Mouse (Mus musculus): Measurements from ENCODE around the gene 4933402J07Rik. TPM values are rescaled to one million over a fixed set of nuclear protein-coding genes. Genes with fewer than 3 reads are reported as not detected.

Gene 4933402J07Rik
- polyA plus RNA-seq, 1 experiment from 2014 or later = not detected

GRCm38 (mm10) chr8:87629656-87630055, 66.0 kb downstream of the 4933402J07Rik start:
- ATAC-seq (ENCODE audit: insufficient read depth, low FRiP score, low read depth) = no peak
- no peaks in the 10 kb centered on the region for H3K4me1 ChIP-seq

GRCm38 (mm10) chr8:87631776-87632175, 68.1 kb downstream of the 4933402J07Rik start:
- Histone ChIP-seq H3K36me3 (no peaks in the 10 kb centered on the region), H3K27ac (no peak overlapping the region), H3K9ac (no peak overlapping the region), H3K9me3 (no peaks in the 10 kb centered on the region), H3K27me3 (replicated peaks) (no peaks in the 10 kb centered on the region), H3K4me1 (no peaks in the 10 kb centered on the region), H3K4me3 (replicated peaks) (no peak overlapping the region), H3K4me2 (no peak overlapping the region)
- ATAC-seq (ENCODE audit: insufficient read depth, low FRiP score, low read depth) = no peak
- 81% methylated on average over 7 of the region's 7 CpGs for WGBS

More at GRCm38 (mm10) chr8:87629656-87630055, 66.0 kb downstream of the 4933402J07Rik start:
- H3K9ac ChIP-seq = no peak overlapping the region
- H3K36me3 ChIP-seq = no peaks in the 10 kb centered on the region
- H3K4me3 ChIP-seq (replicated peaks) = no peak overlapping the region
- no peaks in the 10 kb centered on the region for H3K27me3 ChIP-seq (replicated peaks)
- no peak overlapping the region for H3K4me2 ChIP-seq
- H3K9me3 ChIP-seq = no peaks in the 10 kb centered on the region
- 35% methylated on average over 6 of the region's 6 CpGs for WGBS
- H3K27ac ChIP-seq = no peak overlapping the region

DNA sequence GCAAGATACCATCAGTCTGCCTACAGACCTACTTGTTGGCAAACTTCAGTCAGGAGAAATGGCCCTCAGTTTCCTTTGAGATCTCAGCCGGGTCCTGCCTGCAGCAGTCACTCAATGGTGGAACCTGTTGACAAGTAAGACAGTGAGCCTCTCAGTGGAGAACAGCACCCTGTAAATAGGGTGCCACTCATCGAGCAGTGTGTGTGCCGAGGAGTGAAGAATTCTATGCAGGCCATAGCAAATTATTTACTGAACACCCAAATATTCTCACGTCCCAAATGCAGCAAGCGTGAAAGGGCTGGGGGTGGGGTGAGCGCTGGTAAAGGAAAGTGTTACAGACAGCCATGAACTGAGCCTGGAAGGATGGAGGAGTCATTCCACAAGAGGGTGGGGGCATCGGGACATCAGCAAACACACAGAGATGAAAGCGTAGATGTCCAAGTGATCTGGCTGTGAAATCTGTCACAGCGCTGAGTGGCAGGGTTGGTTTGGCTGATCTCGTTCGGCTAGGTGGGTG, 72.6 kb downstream of the 4933402J07Rik start:
- Histone ChIP-seq H3K4me3 (replicated peaks) (no peak overlapping the region), H3K4me2 (no peak overlapping the region), H3K4me1 (no peaks in the 10 kb centered on the region), H3K27ac (no peak overlapping the region), H3K36me3 (no peaks in the 10 kb centered on the region), H3K27me3 (replicated peaks) (no peaks in the 10 kb centered on the region), H3K9me3 (no peaks in the 10 kb centered on the region), H3K9ac (no peak overlapping the region)
- ATAC-seq (ENCODE audit: insufficient read depth, low FRiP score, low read depth) = no peak
- 63% methylated on average over 11 of the region's 11 CpGs for WGBS

Other genes with a start within 250 kb of the 4933402J07Rik start
- 0.28 and 0.30 TPM in 2 replicates for gene Cbln1, start 91.2 kb upstream of the 4933402J07Rik start, polyA plus RNA-seq (2015; fragmentation: Nextera tagmentation; extraction: Ambion mirVana)